In the genomic region with DNA sequence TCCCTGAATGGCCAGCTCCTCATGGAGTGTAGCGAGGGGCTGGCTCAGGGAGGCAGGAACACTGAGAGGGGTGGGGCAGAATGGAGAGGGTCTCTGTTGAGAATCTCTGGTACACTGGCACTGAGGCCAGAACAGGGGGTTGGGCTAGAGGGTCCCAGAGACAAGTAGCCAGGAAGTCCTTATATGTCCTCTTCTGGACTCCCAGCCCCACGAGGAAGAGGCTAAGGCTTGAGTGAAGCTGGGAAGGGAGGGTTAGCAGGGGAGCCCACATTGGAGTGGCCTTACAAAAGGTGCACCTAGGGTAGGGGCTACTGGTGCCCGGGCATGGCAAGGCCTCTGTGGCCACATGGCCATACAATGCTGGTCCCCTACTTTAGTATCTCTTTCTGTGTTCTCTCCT, we compare ENCODE assay signal across 10 mouse cellular contexts. TPM values are rescaled to one million over a fixed set of nuclear protein-coding genes. Genes with fewer than 3 reads are reported as not detected.
A peak's percentile ranks its signal among the peaks of the same experiment; 100 is the strongest.
DNase-seq lines count a peak whose midpoint lies in the region; ATAC-seq lines count a peak whose summit lies in the region.
"Had no signal": no experiment of that assay in that cellular context is flagged by ENCODE, and none has a peak within 500 bp of the region (broad histone marks: within the 10 kb centered on the region; RNA-seq: fewer than 3 reads in every experiment).

No protein-coding gene starts in this region.

- no peaks in the 10 kb centered on the region for H3K27me3 ChIP-seq in heart, embryonic 13.5 days (replicated peaks)
- H3K27me3 ChIP-seq in embryonic facial prominence, embryonic 14.5 days (replicated peaks; ENCODE audit: control insufficient read depth, insufficient read depth, low read length): no peaks in the 10 kb centered on the region
- H3K27me3 ChIP-seq in hindbrain, embryonic 12.5 days: no peaks in the 10 kb centered on the region
- H3K27me3 ChIP-seq in midbrain, embryonic 13.5 days: no peaks in the 10 kb centered on the region

- peak overlapping the region; percentile 96 for H3K27ac ChIP-seq in heart, embryonic 13.5 days (replicated peaks)
- H3K27ac ChIP-seq in embryonic facial prominence, embryonic 14.5 days (replicated peaks; ENCODE audit: low read depth, low read length): peak overlapping the region; percentile 95; the same call in 1 of the 2 replicates
- H3K27ac ChIP-seq in hindbrain, embryonic 12.5 days: peak overlapping the region; percentile 25
- H3K27ac ChIP-seq in midbrain, embryonic 13.5 days: no peak overlapping the region

- no peak for DNase-seq in heart, postnatal 4 days
- no peak for DNase-seq in embryonic facial prominence, embryonic 14.5 days (ENCODE audit: low spot score)
- no peak for DNase-seq in retina, embryonic 14.5 days (ENCODE audit: low spot score)
- DNase-seq: liver had no signal

- peak overlapping the region; percentile 89 for H3K4me2 ChIP-seq in heart, embryonic 13.5 days
- peak overlapping the region; percentile 86 for H3K4me2 ChIP-seq in embryonic facial prominence, embryonic 14.5 days (ENCODE audit: low read depth, low read length)
- H3K4me2 ChIP-seq in hindbrain, embryonic 12.5 days (replicated peaks): peak overlapping the region; percentile 94
- H3K4me2 ChIP-seq in midbrain, embryonic 13.5 days (replicated peaks): peak overlapping the region; percentile 96

- peaks cover 79% of the 10 kb centered on the region for H3K4me1 ChIP-seq in heart, embryonic 13.5 days
- peaks cover 44% of the 10 kb centered on the region for H3K4me1 ChIP-seq in embryonic facial prominence, embryonic 14.5 days (ENCODE audit: control insufficient read depth, insufficient read depth, low read length)
- peaks cover 52% of the 10 kb centered on the region for H3K4me1 ChIP-seq in hindbrain, embryonic 12.5 days
- peaks cover 71% of the 10 kb centered on the region for H3K4me1 ChIP-seq in midbrain, embryonic 13.5 days (replicated peaks)

- H3K9me3 ChIP-seq in heart, embryonic 13.5 days: no peaks in the 10 kb centered on the region
- no peaks in the 10 kb centered on the region for H3K9me3 ChIP-seq in embryonic facial prominence, embryonic 14.5 days (ENCODE audit: control insufficient read depth, low read length)
- H3K9me3 ChIP-seq in hindbrain, embryonic 12.5 days (replicated peaks): no peaks in the 10 kb centered on the region
- no peaks in the 10 kb centered on the region for H3K9me3 ChIP-seq in midbrain, embryonic 13.5 days

- peak overlapping the region; percentile 93 for H3K4me3 ChIP-seq in heart, embryonic 13.5 days
- H3K4me3 ChIP-seq in embryonic facial prominence, embryonic 14.5 days (ENCODE audit: low read depth, low read length): peak overlapping the region; percentile 74; the same call in 1 of the 2 replicates
- peak overlapping the region; percentile 82 for H3K4me3 ChIP-seq in hindbrain, embryonic 12.5 days
- H3K4me3 ChIP-seq in midbrain, embryonic 13.5 days (replicated peaks): peak overlapping the region; percentile 96
- H3K4me3 ChIP-seq: heart, adult 2 months had no signal

- H3K9ac ChIP-seq in heart, embryonic 13.5 days: peak overlapping the region; percentile 98
- peak overlapping the region; percentile 91 for H3K9ac ChIP-seq in embryonic facial prominence, embryonic 14.5 days (ENCODE audit: low read depth, low read length)
- H3K9ac ChIP-seq in hindbrain, embryonic 12.5 days: peak overlapping the region; percentile 94
- peak overlapping the region; percentile 98 for H3K9ac ChIP-seq in midbrain, embryonic 13.5 days (replicated peaks)

- peaks cover 5% of the 10 kb centered on the region for H3K36me3 ChIP-seq in heart, embryonic 13.5 days
- no peaks in the 10 kb centered on the region; the same call in 1 of the 2 replicates for H3K36me3 ChIP-seq in embryonic facial prominence, embryonic 14.5 days (ENCODE audit: control insufficient read depth, insufficient read depth, low read length)
- H3K36me3 ChIP-seq in hindbrain, embryonic 12.5 days: peaks cover 6% of the 10 kb centered on the region
- H3K36me3 ChIP-seq in midbrain, embryonic 13.5 days: peaks cover 16% of the 10 kb centered on the region

- no peak for ATAC-seq in heart, embryonic 13.5 days (ENCODE audit: extremely low read depth, insufficient number of reproducible peaks, low FRiP score, low TSS enrichment)
- no peak for ATAC-seq in embryonic facial prominence, embryonic 14.5 days (ENCODE audit: low read depth)
- no peak for ATAC-seq in hindbrain, embryonic 12.5 days (ENCODE audit: low FRiP score)
- no peak for ATAC-seq in midbrain, embryonic 13.5 days
- no peak for ATAC-seq in megakaryocyte-erythroid progenitor cell, adult 5-6 weeks (replicated peaks; ENCODE audit: low FRiP score, low TSS enrichment, poor library complexity, severe bottlenecking)
- no peak for ATAC-seq in CD4-positive, CD25-positive, alpha-beta regulatory T cell, adult 4 months

- WGBS in heart, embryonic 13.5 days: 46% methylated on average over 3 of the region's 3 CpGs
- WGBS in embryonic facial prominence, embryonic 14.5 days: 51% methylated on average over 3 of the region's 3 CpGs
- 74% methylated on average over 3 of the region's 3 CpGs for WGBS in hindbrain, embryonic 12.5 days
- 72% methylated on average over 3 of the region's 3 CpGs for WGBS in midbrain, embryonic 13.5 days

RNA-seq across cellular contexts. Expression of a gene that starts 2.1 kb away (rescaled TPM):
- 37.3 TPM in 2 replicates for polyA plus RNA-seq in heart, embryonic 13.5 days (2015; fragmentation: Nextera tagmentation; extraction: Ambion mirVana)
- total RNA-seq in heart, postnatal 4 days (2021): 100 to 1,000 TPM; 142 to 153 TPM
- 29.3 and 33.8 TPM in 2 replicates for polyA plus RNA-seq in embryonic facial prominence, embryonic 14.5 days (2014; fragmentation: Nextera tagmentation; extraction: Ambion mirVana)
- 125 and 133 TPM in 2 replicates for polyA plus RNA-seq in hindbrain, embryonic 12.5 days (2016; fragmentation: Nextera tagmentation; extraction: Ambion mirVana)
- 147 and 162 TPM in 2 replicates for polyA plus RNA-seq in midbrain, embryonic 13.5 days (2015; fragmentation: Nextera tagmentation; extraction: Ambion mirVana)
- total RNA-seq in megakaryocyte-erythroid progenitor cell, adult 5-6 weeks (2014; fragmentation: Nextera tagmentation): 2.8 and 6.8 TPM in 2 replicates
- 6.9 and 12.4 TPM in 2 replicates for total RNA-seq in megakaryocyte-erythroid progenitor cell, adult 5-6 weeks (2017)
- 1 to 10 TPM; 3.3 to 4.9 TPM for polyA plus RNA-seq in CD4-positive, CD25-positive, alpha-beta regulatory T cell, adult 4 months (2017; shearing (Covaris generic))

RNA-seq across cellular contexts. Expression of a gene that starts 23.0 kb away (rescaled TPM):
- 0.10 and 0.24 TPM in 2 replicates for polyA plus RNA-seq in heart, embryonic 13.5 days (2015; fragmentation: Nextera tagmentation; extraction: Ambion mirVana)
- under 1 TPM; 0.81 to 0.92 TPM for total RNA-seq in heart, postnatal 4 days (2021)
- 0.17 and 0.28 TPM in 2 replicates for polyA plus RNA-seq in embryonic facial prominence, embryonic 14.5 days (2014; fragmentation: Nextera tagmentation; extraction: Ambion mirVana)
- 0.31 and 0.37 TPM in 2 replicates for polyA plus RNA-seq in hindbrain, embryonic 12.5 days (2016; fragmentation: Nextera tagmentation; extraction: Ambion mirVana)
- 0.17 and 0.23 TPM in 2 replicates for polyA plus RNA-seq in midbrain, embryonic 13.5 days (2015; fragmentation: Nextera tagmentation; extraction: Ambion mirVana)
- not detected in 2 replicates for total RNA-seq in megakaryocyte-erythroid progenitor cell, adult 5-6 weeks (2014; fragmentation: Nextera tagmentation)
- total RNA-seq in megakaryocyte-erythroid progenitor cell, adult 5-6 weeks (2017): not detected in 2 replicates
- not detected for polyA plus RNA-seq in CD4-positive, CD25-positive, alpha-beta regulatory T cell, adult 4 months (2017; shearing (Covaris generic))

RNA-seq across cellular contexts. Expression of a gene that starts 34.5 kb away (rescaled TPM):
- 27.5 and 28.7 TPM in 2 replicates for polyA plus RNA-seq in heart, embryonic 13.5 days (2015; fragmentation: Nextera tagmentation; extraction: Ambion mirVana)
- total RNA-seq in heart, postnatal 4 days (2021): 10 to 100 TPM; 16.1 to 16.6 TPM
- 24.2 and 27.6 TPM in 2 replicates for polyA plus RNA-seq in embryonic facial prominence, embryonic 14.5 days (2014; fragmentation: Nextera tagmentation; extraction: Ambion mirVana)
- polyA plus RNA-seq in hindbrain, embryonic 12.5 days (2016; fragmentation: Nextera tagmentation; extraction: Ambion mirVana): 33.2 and 34.7 TPM in 2 replicates
- 28.1 and 30.6 TPM in 2 replicates for polyA plus RNA-seq in midbrain, embryonic 13.5 days (2015; fragmentation: Nextera tagmentation; extraction: Ambion mirVana)
- total RNA-seq in megakaryocyte-erythroid progenitor cell, adult 5-6 weeks (2014; fragmentation: Nextera tagmentation): 12.7 and 20.7 TPM in 2 replicates
- 9.4 and 15.3 TPM in 2 replicates for total RNA-seq in megakaryocyte-erythroid progenitor cell, adult 5-6 weeks (2017)
- 1 to 10 TPM; 6.4 to 7.1 TPM for polyA plus RNA-seq in CD4-positive, CD25-positive, alpha-beta regulatory T cell, adult 4 months (2017; shearing (Covaris generic))

RNA-seq across cellular contexts. Expression of a gene that starts 43.3 kb away (rescaled TPM):
- 0.41 and 0.62 TPM in 2 replicates for polyA plus RNA-seq in heart, embryonic 13.5 days (2015; fragmentation: Nextera tagmentation; extraction: Ambion mirVana)
- total RNA-seq in heart, postnatal 4 days (2021): under 1 TPM; 0.60 to 0.95 TPM
- 1.3 and 2.1 TPM in 2 replicates for polyA plus RNA-seq in embryonic facial prominence, embryonic 14.5 days (2014; fragmentation: Nextera tagmentation; extraction: Ambion mirVana)
- 0.78 and 1.1 TPM in 2 replicates for polyA plus RNA-seq in hindbrain, embryonic 12.5 days (2016; fragmentation: Nextera tagmentation; extraction: Ambion mirVana)
- 1.4 and 2.3 TPM in 2 replicates for polyA plus RNA-seq in midbrain, embryonic 13.5 days (2015; fragmentation: Nextera tagmentation; extraction: Ambion mirVana)
- 0.72 and 2.9 TPM in 2 replicates for total RNA-seq in megakaryocyte-erythroid progenitor cell, adult 5-6 weeks (2014; fragmentation: Nextera tagmentation)
- total RNA-seq in megakaryocyte-erythroid progenitor cell, adult 5-6 weeks (2017): 1.7 and 3.2 TPM in 2 replicates
- polyA plus RNA-seq in CD4-positive, CD25-positive, alpha-beta regulatory T cell, adult 4 months (2017; shearing (Covaris generic)): under 1 TPM; 0.65 to 0.85 TPM
